In genomic region chr13:98208842-98209241, GRCm38 (mm10) we compare ENCODE assay signal across 9 mouse cellular contexts. TPM values are rescaled to one million over a fixed set of nuclear protein-coding genes. Genes with fewer than 3 reads are reported as not detected.
DNase-seq lines count a peak whose midpoint lies in the region; ATAC-seq and TF ChIP-seq lines count a peak whose summit lies in the region.
"Had no signal": no experiment of that assay in that cellular context is flagged by ENCODE, and none has a peak within 500 bp of the region (broad histone marks: within the 10 kb centered on the region; RNA-seq: fewer than 3 reads in every experiment).

No protein-coding gene starts in this region.

- H3K9ac ChIP-seq in hindbrain, postnatal 0 days (replicated peaks; ENCODE audit: low read length) = no peak overlapping the region
- no peak overlapping the region for H3K9ac ChIP-seq in hindbrain, embryonic 12.5 days
- H3K9ac ChIP-seq: limb, embryonic 15.5 days had no signal

- H3K27ac ChIP-seq in hindbrain, postnatal 0 days = no peak overlapping the region
- no peak overlapping the region for H3K27ac ChIP-seq in hindbrain, embryonic 12.5 days
- H3K27ac ChIP-seq: limb, embryonic 15.5 days had no signal

- peak; percentile 72 for DNase-seq in hindbrain, postnatal 0 days (ENCODE audit: low spot score)
- DNase-seq in thymus, postnatal 14 days = peak; percentile 33
- no peak for DNase-seq in thymus, postnatal 0 days (ENCODE audit: low spot score)
- DNase-seq in lung, postnatal 10 days = peak; percentile 18
- no peak for DNase-seq in Muller cell, postnatal 12 days (ENCODE audit: inconsistent ontology term)
- no peak for DNase-seq in cerebellum, adult 11 months
- no peak for DNase-seq in heart, postnatal 36 days

- no peak for ATAC-seq in hindbrain, postnatal 0 days
- no peak for ATAC-seq in hindbrain, embryonic 12.5 days (ENCODE audit: low FRiP score)

- WGBS in hindbrain, postnatal 0 days = 41% methylated on average over 9 of the region's 9 CpGs
- WGBS in hindbrain, embryonic 12.5 days = 37% methylated on average over 9 of the region's 9 CpGs

- H3K9me3 ChIP-seq in hindbrain, postnatal 0 days (ENCODE audit: low read length) = no peaks in the 10 kb centered on the region
- no peaks in the 10 kb centered on the region for H3K9me3 ChIP-seq in hindbrain, embryonic 12.5 days (replicated peaks)
- H3K9me3 ChIP-seq: limb, embryonic 15.5 days had no signal

- no peak overlapping the region for H3K4me3 ChIP-seq in hindbrain, postnatal 0 days (ENCODE audit: low read length)
- no peak overlapping the region for H3K4me3 ChIP-seq in hindbrain, embryonic 12.5 days
- H3K4me3 ChIP-seq: limb, embryonic 15.5 days had no signal

- H3K27me3 ChIP-seq in hindbrain, postnatal 0 days (ENCODE audit: insufficient read depth, low read length) = no peaks in the 10 kb centered on the region
- H3K27me3 ChIP-seq in hindbrain, embryonic 12.5 days = peaks cover 11% of the 10 kb centered on the region

- H3K36me3 ChIP-seq in hindbrain, postnatal 0 days (ENCODE audit: insufficient read depth, low read length) = no peaks in the 10 kb centered on the region
- H3K36me3 ChIP-seq in hindbrain, embryonic 12.5 days = no peaks in the 10 kb centered on the region
- H3K36me3 ChIP-seq: limb, embryonic 15.5 days had no signal

- no peak overlapping the region for H3K4me2 ChIP-seq in hindbrain, postnatal 0 days (ENCODE audit: low read depth, low read length)
- no peak overlapping the region for H3K4me2 ChIP-seq in hindbrain, embryonic 12.5 days (replicated peaks)
- H3K4me2 ChIP-seq: limb, embryonic 15.5 days had no signal

- peak; percentile 77 for TF ChIP-seq CTCF in hindbrain, postnatal 0 days (IDR thresholded peaks at IDR 0.05; ENCODE audit: low read depth)

- intact Hi-C loops in heart, postnatal 36 days (cut with DNase I) = loop anchor here (5.0 kb wide), 1 partner anchor 87 kb away; no protein-coding TSS in a partner anchor

- H3K4me1 ChIP-seq in hindbrain, postnatal 0 days (ENCODE audit: insufficient read depth, low read length) = no peaks in the 10 kb centered on the region
- H3K4me1 ChIP-seq in hindbrain, embryonic 12.5 days = peaks cover 10% of the 10 kb centered on the region; the same call in 1 of the 2 replicates

RNA-seq across cellular contexts. Expression of gene Arhgef28, which starts 2.6 kb away (rescaled TPM):
- total RNA-seq in hindbrain, postnatal 0 days (2014; rRNA removed) = 21.9 and 29.9 TPM in 2 replicates
- 28.4 and 29.2 TPM in 2 replicates for polyA plus RNA-seq in hindbrain, postnatal 0 days (2015; fragmentation: Nextera tagmentation; extraction: Ambion mirVana)
- polyA plus RNA-seq in hindbrain, embryonic 12.5 days (2016; fragmentation: Nextera tagmentation; extraction: Ambion mirVana) = 13.7 and 16.7 TPM in 2 replicates
- polyA plus RNA-seq in thymus, postnatal 0 days (2015; fragmentation: Nextera tagmentation; extraction: Ambion mirVana) = 1.7 and 3.7 TPM in 2 replicates
- total RNA-seq in heart, postnatal 36 days (2021) = 1 to 10 TPM; 4.5 to 4.9 TPM

RNA-seq across cellular contexts. Expression of gene Utp15, which starts 54.0 kb away (rescaled TPM):
- total RNA-seq in hindbrain, postnatal 0 days (2014; rRNA removed) = 18.0 and 22.6 TPM in 2 replicates
- polyA plus RNA-seq in hindbrain, postnatal 0 days (2015; fragmentation: Nextera tagmentation; extraction: Ambion mirVana) = 22.6 and 23.1 TPM in 2 replicates
- 35.0 and 36.1 TPM in 2 replicates for polyA plus RNA-seq in hindbrain, embryonic 12.5 days (2016; fragmentation: Nextera tagmentation; extraction: Ambion mirVana)
- 29.8 and 31.7 TPM in 2 replicates for polyA plus RNA-seq in thymus, postnatal 0 days (2015; fragmentation: Nextera tagmentation; extraction: Ambion mirVana)
- 1 to 10 TPM; 5.2 to 6.6 TPM for total RNA-seq in heart, postnatal 36 days (2021)

RNA-seq across cellular contexts. Expression of gene Ankra2, which starts 54.0 kb away (rescaled TPM):
- total RNA-seq in hindbrain, postnatal 0 days (2014; rRNA removed) = 65.6 and 66.8 TPM in 2 replicates
- polyA plus RNA-seq in hindbrain, postnatal 0 days (2015; fragmentation: Nextera tagmentation; extraction: Ambion mirVana) = 79.7 and 80.3 TPM in 2 replicates
- 42.2 and 44.8 TPM in 2 replicates for polyA plus RNA-seq in hindbrain, embryonic 12.5 days (2016; fragmentation: Nextera tagmentation; extraction: Ambion mirVana)
- polyA plus RNA-seq in thymus, postnatal 0 days (2015; fragmentation: Nextera tagmentation; extraction: Ambion mirVana) = 28.4 and 28.5 TPM in 2 replicates
- 10 to 100 TPM; 36.4 to 39.9 TPM for total RNA-seq in heart, postnatal 36 days (2021)

Comparison
In these comparisons a context has a peak if more than half of its experiments do, and no peak if none do; other contexts are left out.
1. DNase-seq: peak in hindbrain, postnatal 0 days (single experiment), thymus, postnatal 14 days (single experiment) and lung, postnatal 10 days (single experiment); none in thymus, postnatal 0 days (single experiment), Muller cell, postnatal 12 days (single experiment), cerebellum, adult 11 months (single experiment) and heart, postnatal 36 days (0 of 2).